Mouse (Mus musculus): ENCODE measurements around the gene Gm10959.
"Not testable (repeated sequence)": the region's sequence is repeated elsewhere in the genome, so short reads cannot be mapped to it uniquely, and the experiment has no call there.

Gene Gm10959

DNA sequence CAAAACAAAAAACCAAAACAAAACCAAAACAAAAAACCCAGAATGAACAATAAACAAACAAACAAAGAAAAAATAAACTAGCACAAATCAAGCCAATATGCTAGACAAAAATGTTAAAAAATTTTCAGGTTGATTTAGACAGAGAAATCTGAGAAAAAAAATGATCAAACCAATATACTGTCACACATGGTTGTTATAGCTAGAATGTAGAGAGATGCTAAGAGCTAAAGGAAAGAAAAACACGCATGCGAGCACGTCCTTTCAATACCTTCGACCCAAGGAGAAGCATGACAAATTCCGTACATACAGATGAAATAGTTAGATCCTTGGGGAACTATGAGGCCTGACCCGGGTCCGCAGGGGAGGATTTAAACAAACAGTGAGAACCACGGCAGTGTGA lies at the start of gene Gm10959:
Gm10959 (minus strand) TSS at position 101 of the 400 bp plus-strand sequence.
- DNase-seq (ENCODE audit: low spot score), result no peak

DNA sequence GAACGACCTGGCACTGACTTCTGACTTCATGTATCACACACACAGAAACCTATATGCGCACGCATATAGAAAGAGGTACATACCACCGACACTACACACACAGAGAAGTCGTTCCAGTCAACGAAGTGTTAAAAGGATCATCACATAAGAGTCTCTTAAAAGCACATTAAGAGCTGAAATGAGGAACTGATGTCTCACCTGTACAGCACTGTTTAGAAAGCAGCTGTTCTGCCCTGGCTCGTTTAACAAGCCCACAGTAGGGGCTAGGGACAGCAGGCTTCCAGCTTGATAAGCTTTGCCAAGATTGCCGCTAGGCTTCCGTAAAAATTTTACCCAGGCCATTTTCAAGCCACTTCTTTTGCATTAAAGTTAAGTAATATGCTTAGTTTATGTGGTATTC lies 49.2 kb upstream of the Gm10959 start:
- no peak for DNase-seq (ENCODE audit: low spot score)

DNA sequence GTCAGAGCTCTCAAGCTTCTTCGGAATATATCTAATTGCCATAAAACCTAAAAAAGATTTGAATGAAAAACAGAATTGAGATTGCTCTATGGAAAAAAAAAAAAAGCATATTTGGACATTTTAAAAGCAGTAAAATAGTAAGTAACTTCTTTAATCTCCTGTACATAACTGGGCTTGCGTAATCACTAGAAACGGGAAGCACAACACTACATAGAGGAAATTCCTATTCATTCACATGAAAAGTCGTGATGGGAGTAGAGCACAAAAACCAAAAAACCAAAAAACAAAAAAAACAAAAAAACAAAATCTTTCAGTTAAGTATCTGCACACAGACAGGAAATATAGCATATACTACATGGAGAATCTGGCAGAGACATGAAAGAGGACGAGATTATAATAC lies 45.1 kb upstream of the Gm10959 start:
- no peak for DNase-seq (ENCODE audit: low spot score)

DNA sequence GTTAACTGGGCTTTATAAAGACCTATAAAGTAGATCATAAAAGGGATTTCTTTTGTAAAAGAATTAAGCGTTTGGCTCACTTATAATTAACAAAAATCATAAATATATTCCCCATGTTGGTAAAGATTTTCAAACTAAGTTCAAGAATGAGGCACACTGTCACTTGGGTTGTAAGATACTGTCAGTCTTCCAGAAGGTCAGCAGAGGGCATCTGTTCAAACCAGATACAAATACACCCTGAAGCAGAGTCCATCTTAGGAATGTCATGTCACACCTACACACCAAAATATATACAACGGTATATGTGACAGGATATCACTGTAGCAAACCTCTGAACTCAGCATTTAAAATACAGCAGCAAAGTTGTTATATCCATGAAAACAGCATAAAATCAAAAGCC lies 31.0 kb upstream of the Gm10959 start:
- no peak for DNase-seq (ENCODE audit: low spot score)

DNA sequence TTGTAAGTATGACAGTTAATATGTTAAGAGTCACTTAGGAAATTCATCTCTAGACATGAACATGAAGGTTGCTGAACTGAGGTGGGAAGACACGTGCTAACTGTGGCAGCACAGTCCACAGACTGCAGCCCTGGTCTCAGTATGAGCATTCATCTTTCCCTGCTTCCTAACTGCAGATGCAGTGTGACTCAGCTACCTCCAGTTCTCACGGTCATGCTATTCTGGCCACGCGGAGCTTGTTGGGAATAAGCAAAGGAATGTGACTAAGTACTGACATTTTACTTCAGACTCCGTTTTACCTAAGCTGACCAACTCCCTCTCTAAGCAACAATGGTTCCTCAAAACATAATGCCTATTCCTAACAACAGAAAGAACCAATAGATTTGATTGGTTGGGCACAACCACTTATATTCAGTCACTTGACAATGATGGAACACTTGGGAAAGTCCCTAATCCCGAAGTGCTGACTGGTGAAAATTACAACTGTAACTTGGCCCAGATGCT lies 24.3 kb upstream of the Gm10959 start:
- DNase-seq (ENCODE audit: low spot score), result no peak

- peak; percentile 73 for DNase-seq (ENCODE audit: low spot score)
These were observed 20.1 kb upstream of the Gm10959 start for GRCm38 (mm10) chr3:122939215-122939614.

DNA sequence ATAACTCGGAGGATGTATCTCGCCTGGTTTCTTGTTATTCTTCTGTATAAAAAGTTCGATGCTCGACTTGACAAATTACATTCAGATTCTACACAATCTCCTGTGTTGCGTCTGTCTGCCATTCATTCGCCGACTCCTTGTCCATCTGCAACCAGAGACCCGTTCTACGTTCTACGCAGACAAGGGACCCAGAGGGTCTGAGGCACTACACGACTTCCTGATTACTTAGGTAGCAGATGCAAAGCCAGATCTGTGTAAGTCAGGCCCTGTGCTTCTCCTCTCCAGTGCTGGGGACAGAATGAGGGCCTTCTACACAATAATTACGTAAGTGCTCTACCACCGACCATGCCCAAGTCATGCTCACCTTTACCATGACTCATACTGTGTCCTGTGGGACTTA lies 18.0 kb upstream of the Gm10959 start:
- not testable (repeated sequence) for DNase-seq (ENCODE audit: low spot score)

- DNase-seq (ENCODE audit: low spot score), result no peak
These were observed 13.3 kb upstream of the Gm10959 start for GRCm38 (mm10) chr3:122932466-122932865.

DNA sequence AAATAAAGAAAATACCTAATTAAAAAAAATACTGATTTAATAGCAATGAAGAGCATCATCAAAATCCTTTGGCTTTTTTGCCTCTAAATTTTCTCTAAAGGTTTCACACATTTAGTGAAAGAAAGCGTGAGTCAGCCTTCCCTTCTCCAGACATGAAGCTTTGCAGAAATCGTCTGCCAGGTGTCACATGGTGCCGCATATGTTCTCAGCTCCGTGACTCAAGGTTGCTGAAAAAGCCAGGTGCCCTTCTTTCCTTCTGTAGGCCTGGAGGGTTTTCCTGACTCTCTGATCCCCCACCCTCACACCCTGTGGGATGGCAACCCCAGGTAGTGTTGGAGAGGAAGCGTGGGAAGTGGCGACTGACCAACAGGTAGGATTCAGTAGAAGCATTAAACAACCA lies 10.6 kb upstream of the Gm10959 start:
- no peak for DNase-seq (ENCODE audit: low spot score)

- DNase-seq (ENCODE audit: low spot score), result peak; percentile 96
These were observed 5.1 kb upstream of the Gm10959 start, which contains the start of gene 1810037I17Rik for GRCm38 (mm10) chr3:122924009-122924914. 1810037I17Rik (plus strand) TSS chr3:122924203.

DNA sequence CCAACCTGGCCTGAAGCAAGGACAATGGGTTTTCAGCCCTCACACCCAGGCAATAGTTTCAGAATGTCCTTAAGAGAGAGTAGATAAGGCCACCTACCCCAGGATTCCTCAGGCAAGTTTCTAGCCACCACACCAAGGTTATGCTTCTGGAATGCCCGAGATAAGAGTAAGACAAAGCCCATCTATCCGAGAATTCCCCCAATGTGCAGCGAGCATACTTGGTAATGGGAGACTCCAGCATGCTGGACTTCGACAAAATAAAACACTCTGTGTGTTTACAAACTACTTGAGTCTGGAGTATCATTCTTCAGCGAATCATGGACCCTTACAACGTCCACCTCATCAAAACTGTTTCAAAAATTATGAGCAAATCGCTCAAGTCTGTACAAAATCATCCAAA lies 4.0 kb upstream of the Gm10959 start:
- DNase-seq (ENCODE audit: low spot score), result no peak

GRCm38 (mm10) chr3:122921676-122922527 lies 2.7 kb upstream of the Gm10959 start:
- DNase-seq (ENCODE audit: low spot score), result no peak

DNA sequence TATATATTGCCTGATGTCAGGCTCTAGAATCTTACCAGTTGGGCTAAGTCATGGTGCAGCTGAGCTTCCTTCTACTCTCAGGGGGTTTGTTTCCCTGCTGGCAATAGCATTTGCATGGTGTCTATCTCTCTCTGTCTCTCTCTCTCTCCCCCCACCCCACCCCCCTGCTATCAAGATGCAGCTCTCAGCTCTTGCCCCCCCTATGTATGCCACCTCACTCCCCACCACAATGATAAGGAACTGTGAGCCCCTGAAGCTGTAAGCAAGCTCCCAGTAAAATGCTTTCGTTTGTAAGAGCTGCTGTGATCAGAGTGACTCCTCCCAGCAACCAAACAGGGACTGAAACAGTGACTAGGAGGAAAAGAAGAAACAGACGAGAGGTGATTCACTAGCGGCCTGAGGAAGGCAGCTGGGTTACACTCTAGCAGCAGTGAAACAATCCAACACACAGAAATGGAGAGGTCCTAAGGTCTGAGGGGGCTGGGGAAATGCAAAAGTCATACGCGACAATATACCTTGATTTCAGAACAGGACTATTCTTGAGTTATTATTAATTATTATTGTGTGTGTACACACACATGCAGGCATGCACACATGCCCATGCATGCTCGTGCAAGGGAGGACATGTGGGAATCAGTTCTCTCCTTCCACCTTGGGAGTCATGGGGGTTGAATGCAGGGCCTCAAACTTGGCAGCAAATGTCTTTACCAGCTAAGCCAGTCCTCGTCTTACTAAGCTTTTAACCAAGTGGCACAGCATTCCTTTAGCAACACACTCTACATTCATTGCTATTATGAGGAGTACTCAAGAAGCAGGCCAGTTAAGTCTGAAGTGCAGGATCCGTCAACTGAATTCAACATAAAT lies 1.6 kb upstream of the Gm10959 start:
- no peak for DNase-seq (ENCODE audit: low spot score)

- DNase-seq (ENCODE audit: low spot score), result no peak
These were observed 488 bp downstream of the Gm10959 start for GRCm38 (mm10) chr3:122918672-122919071.

- DNase-seq (ENCODE audit: low spot score), result no peak
These were observed 2.9 kb downstream of the Gm10959 start for GRCm38 (mm10) chr3:122916191-122916680.

- no peak for DNase-seq (ENCODE audit: low spot score)
These were observed 3.7 kb downstream of the Gm10959 start for GRCm38 (mm10) chr3:122915493-122915892.

DNA sequence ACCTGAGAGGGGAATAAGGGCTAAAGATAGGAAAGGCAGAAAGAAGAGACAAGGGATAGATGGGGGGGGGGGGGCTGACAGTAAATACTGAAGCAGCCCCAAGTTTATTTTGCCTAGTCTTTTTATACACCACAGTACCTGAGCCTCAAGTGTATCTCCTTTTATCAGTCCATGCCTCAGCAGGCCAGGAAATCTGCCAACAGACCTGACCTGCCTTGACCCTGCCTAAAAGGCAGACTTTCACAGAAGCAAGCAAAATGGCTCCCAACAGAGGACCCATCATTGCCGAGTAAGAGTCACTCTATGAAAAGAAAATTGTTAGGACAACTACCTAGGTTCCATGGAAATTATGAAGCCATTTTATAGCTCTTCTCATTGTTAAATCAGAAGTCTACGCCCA lies 11.3 kb downstream of the Gm10959 start:
- DNase-seq (ENCODE audit: low spot score), result no peak

- DNase-seq (ENCODE audit: low spot score), result peak; percentile 88
These were observed 15.3 kb downstream of the Gm10959 start for GRCm38 (mm10) chr3:122903746-122904433.

DNA sequence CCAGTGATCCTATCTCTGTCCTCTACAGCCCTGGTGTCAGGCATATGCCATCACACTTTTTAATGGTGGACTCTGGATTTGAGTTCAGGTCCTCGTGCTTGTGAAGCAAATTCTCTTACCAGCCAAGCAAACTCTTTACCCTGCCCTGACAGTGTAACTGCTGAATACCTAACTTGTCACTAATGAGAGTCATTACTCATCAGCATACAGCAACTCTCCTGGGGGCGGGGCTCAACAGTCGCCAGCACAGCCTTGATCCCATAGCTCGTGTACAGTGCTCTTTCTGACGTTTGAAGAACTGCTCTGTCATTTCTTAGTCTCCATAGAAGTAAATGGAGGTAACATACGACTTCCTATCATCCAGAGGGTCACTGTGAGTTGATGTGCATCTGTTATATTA lies 20.9 kb downstream of the Gm10959 start:
- DNase-seq (ENCODE audit: low spot score), result no peak

GRCm38 (mm10) chr3:122895189-122895731 lies 23.9 kb downstream of the Gm10959 start:
- DNase-seq (ENCODE audit: low spot score), result no peak

DNA sequence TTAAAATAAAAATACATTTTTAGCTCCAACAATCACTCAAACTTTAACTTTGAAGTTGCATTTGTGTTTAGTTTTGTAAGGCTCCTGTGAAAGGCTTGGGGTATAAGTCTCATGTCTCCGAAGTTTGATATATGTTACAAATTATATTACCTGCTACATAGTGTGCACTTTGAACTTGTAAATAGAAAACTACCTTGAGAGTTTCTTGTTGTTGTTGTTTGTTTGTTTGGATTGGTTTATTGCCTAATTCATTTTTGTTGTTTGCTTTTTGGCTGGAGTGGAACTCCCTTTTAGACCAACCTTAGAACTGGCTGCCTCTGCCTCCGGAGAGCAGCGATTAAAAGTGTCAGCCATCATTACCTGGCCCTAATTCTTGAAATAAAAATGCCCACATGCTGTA lies 24.4 kb downstream of the Gm10959 start, which contains the start of gene Fabp2:
Fabp2 (plus strand) TSS at position 301 of the 400 bp plus-strand sequence.
- no peak for DNase-seq (ENCODE audit: low spot score)
